Mouse (Mus musculus): Measurements from ENCODE around the gene Aff1.

The Aff1 gene

DNA sequence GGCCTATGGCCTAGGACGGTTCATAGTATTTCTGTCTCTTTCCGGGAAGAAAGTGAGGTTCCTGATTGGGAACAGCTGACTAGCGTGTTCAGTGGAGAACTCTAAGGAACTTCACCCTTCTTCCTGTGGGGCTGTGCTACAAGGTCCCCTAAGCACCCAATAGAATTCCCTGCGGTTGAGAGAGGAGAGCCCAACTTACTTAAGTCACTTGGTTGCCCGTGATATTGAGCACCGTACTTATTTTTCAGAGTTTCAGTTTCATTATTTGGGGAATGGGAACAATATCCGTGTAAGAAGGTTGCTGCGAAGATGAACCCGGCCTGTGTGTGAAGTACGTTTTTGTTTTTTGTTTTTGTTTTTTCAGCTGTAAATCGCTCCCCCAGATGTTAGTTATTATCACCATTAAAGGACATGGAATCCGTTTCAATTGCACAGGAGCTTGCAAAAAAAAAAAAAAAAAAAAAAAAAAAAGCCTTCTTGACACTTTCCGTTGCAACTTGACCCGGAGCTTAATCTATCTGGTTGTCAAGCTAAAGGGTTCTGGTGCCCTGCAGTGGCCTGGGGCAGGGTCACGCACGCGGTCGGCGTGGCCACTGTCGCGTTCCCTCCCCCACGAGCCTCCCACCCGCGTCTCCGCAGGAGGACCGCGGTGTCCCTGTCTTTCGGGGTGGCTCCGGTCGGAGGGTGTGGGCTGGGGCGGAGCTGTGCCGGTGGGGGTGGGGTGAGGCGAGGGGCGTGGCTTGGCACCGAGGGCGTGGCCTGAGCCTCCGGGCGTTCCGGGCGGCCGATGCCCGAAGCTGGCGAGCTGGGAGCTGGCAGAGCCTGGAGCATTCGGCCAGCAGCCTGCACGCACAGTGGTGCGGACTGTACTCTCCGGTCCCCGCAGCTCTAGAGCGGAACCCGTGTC, at the start of gene Aff1:
Gene Aff1 (plus strand): TSS at position 751 of the 907 bp plus-strand sequence.
- DNase-seq (ENCODE audit: extremely low read depth, low read depth) = peak; percentile 74

DNA sequence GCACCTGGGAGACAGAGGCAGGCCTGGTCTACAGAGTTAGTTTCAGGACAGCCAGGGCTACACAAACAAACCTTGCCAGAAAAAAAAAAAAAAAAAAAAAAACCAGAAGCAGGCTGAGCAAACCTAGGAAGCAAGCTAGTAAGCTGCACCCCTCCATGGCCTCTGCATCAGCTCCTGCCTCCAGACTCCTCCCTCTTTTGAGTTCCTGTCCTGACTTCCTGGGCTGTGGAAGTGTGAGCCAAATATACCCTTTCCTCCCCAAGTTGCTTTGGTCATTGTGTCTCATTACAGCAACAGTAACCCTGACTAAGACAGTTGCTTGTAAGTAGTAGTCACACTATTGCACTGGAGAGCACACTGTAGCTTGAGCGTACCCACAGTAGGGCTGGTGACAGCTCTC, 48.0 kb upstream of the Aff1 start:
- DNase-seq (ENCODE audit: extremely low read depth, low read depth) = no peak

GRCm38 (mm10) chr5:103647320-103647719, 44.9 kb upstream of the Aff1 start:
- no peak for DNase-seq (ENCODE audit: extremely low read depth, low read depth)

DNA sequence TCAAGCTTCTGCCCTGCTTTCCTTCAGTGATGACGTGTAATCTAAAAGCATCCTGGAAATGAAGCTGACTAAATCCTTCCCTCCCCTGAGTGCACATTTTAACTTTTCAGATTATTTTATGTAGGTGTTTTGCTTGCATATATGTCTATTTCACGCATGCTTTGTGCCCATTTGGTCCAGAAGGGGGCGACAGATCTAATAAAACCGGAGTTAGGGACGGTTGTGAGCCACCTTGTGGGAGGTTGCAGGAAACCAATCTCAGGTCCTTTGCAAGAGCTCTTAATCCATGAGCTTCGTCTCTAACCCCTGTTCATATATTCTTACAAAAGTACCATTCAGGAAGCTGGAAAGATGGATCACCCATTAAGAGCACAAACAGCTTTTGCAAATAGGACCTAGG, 37.9 kb upstream of the Aff1 start:
- peak; percentile 70 for DNase-seq (ENCODE audit: extremely low read depth, low read depth)

DNA sequence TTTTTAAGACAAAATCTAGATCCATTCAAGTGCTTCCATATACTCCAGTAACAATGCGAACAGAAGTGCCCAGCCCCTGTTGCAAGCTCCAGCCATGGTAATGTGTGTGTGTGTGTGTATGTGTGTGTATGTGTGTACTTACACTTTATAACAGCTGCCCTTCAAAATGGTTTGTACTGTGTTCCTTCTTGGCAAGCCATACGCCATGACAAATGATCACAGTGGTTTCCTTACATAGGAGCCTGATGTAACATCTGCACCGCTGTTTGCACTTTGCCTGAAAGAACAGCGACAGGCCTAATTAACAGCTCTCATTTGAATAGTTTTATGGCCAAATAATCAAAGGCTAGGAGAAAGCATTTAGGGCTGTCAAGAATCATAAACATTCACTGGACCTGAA, 37.4 kb upstream of the Aff1 start:
- DNase-seq (ENCODE audit: extremely low read depth, low read depth) = no peak

GRCm38 (mm10) chr5:103655346-103656118, 36.6 kb upstream of the Aff1 start, which contains the start of gene 1700016H13Rik:
TSS of gene 1700016H13Rik (minus strand) at chr5:103656010.
- DNase-seq (ENCODE audit: extremely low read depth, low read depth) = peak; percentile 41

GRCm38 (mm10) chr5:103658921-103659320, 33.3 kb upstream of the Aff1 start:
- peak; percentile 59 for DNase-seq (ENCODE audit: extremely low read depth, low read depth)

DNA sequence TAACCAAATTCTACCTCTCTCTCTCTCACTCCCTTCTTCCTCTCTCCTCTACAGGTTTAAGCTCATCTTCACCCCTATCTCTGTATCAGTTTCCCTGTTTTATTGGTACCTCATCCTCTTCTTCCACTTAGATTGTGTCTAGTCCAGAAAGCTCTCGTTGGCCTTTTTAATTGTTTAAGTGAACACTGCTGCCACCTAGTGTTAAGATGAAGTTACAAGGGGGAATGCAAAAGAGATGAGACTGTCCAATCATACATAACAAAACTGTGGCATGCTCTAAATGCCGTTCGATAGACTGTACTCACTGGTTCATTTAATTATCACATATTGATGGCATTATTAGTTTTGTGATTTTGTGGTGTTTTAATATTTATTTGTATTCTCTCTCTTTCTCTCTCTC, 32.6 kb upstream of the Aff1 start:
- DNase-seq (ENCODE audit: extremely low read depth, low read depth) = peak; percentile 67

DNA sequence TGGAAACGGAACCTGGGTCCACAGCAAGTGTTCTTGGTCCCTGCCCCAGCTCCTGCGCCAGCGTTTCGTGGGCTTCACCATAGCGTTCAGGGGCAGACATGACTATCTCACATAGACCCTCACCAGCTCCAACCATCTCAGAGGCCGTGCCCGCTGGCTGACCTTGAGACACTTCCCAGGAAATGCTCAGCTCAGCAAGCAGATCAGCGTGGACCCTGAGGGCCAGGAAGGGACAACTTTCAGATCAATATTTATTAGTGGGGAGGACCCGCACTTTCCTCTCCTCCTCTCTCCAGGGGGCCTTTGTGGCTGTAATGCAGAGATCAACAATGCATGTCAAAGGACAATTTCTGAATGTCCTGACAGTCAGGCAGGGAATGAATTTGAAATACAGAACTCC, 27.2 kb upstream of the Aff1 start:
- no peak for DNase-seq (ENCODE audit: extremely low read depth, low read depth)

- DNase-seq (ENCODE audit: extremely low read depth, low read depth) = no peak
These were observed 26.3 kb upstream of the Aff1 start for GRCm38 (mm10) chr5:103665876-103666275.

GRCm38 (mm10) chr5:103671858-103672257, 20.3 kb upstream of the Aff1 start:
- DNase-seq (ENCODE audit: extremely low read depth, low read depth) = no peak

DNA sequence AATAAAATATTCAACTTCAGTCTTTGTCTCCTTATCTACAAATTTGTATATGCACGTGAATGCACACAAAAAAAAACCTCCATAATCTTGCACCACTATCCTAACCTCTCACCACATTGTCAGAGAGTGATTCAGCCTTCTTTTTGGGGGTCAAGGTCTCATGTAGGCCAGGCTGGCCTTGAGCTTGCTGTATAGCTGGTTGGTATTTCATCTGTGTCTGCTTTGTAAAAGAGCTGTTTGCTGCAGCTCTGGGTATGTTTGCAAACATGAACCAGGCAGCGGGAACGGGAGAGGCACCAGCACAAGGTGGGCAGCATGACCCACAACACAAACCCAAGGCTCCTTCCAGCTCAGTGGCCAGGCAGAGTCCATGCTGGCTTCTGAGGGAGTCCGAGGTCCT, 18.6 kb upstream of the Aff1 start:
- DNase-seq (ENCODE audit: extremely low read depth, low read depth) = no peak

DNA sequence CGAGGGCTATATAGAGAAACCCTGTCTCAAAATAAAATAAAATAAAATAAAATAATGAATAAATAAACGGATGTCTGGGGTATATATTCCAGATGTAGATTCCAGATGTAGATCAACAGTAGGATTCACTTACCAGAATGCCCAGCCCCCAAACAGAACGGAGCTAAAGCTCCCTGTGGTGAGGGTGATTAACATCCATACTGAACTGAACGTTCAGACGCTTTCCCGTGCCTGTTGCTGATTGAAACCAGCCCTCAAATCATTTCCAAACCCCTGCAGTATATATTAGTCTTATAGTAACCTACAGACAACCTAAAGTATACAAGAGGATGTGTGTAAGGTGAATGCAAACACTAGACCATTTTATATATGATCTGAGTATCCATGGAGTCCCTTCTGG, 17.7 kb upstream of the Aff1 start:
- no peak for DNase-seq (ENCODE audit: extremely low read depth, low read depth)

DNA sequence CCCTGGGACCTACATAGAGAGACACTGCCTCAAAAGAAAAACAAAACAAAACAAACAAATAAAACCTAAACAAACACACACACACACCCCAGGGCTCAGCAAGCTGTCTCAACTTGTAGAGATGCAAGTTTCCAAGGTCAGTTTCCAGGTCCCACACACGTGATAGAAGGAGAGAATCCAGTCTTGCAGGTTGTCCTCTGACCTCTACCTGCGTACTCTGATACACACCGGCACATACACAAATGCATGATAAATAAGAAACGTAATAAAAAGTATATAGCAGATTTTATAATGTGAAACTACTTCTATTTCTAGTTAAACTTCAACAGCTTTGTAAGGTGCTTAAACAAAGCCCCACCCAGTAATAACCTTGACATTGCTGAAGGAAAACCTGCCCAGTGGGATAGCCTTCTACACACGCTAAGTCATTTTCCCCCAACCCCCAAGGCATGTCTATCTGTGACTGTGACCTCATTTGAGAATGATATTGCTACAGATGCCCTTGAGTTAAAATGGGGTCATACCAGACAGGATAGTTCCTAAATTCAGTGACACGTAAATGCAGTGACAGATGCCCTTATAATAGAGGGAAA, 15.8 kb upstream of the Aff1 start:
- no peak for DNase-seq (ENCODE audit: extremely low read depth, low read depth)

- no peak for DNase-seq (ENCODE audit: extremely low read depth, low read depth)
These were observed 14.3 kb upstream of the Aff1 start for GRCm38 (mm10) chr5:103677894-103678293.

GRCm38 (mm10) chr5:103678974-103679373, 13.2 kb upstream of the Aff1 start:
- no peak for DNase-seq (ENCODE audit: extremely low read depth, low read depth)

DNA sequence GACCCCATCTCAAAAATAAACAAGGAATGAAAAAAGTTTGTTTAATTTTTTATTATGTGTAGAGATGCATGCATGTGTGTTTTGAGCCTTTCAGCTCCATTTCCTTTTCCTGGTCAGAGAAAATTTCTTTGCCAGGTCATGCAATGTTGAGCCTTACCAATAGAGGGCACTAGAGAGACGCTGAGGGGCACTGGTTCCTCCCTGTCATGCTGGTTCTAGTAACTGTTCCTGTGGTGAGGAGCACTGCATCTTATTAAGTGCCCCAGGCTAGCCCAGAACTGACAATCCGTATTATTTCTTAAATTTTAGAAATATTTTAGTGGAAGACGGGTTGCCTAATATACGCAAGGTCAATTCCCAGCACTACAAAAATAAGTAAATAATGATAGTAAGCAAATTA, 11.8 kb upstream of the Aff1 start:
- peak; percentile 59 for DNase-seq (ENCODE audit: extremely low read depth, low read depth)

- DNase-seq (ENCODE audit: extremely low read depth, low read depth) = no peak
These were observed 10.3 kb upstream of the Aff1 start for GRCm38 (mm10) chr5:103681824-103682223.

GRCm38 (mm10) chr5:103689645-103690044, 2.5 kb upstream of the Aff1 start:
- no peak for DNase-seq (ENCODE audit: extremely low read depth, low read depth)

DNA sequence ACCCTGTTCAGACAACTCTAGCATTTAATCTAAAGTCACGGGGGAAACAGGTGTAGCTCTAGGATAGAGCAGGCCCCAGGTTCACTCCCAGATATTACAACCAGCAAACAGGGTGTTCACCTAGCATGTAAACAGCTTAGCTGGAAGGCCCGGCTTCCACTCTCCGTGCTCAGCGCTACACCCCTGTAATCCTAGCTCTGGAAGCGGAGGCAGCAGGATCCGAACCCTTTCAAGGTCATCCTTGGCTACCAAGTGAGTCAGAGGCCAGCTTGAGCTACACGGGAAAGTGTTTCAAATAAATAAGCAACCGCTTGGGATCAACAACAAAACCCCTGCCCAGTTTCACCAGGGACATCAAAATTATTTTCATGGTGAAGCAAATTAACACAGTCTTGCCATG, 2.0 kb upstream of the Aff1 start:
- DNase-seq (ENCODE audit: extremely low read depth, low read depth) = no peak

DNA sequence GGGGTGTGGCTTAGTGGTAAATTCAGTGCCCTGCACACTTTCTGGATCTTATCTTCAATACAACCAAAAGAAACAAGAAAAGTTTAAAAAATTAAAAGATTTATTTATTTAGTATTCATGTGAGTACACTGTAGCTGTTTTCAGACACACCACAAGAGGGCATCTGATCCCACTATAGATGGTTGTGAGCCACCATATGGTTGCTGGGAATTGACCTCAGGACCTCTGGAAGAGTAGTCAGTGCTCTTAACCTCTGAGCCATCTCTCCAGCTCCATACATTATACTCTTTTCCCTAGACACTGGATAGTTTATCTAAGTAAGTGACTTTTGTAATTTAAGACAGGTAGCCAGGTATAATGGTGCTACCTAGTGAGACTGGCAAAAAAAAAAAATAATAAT, 1.0 kb upstream of the Aff1 start:
- DNase-seq (ENCODE audit: extremely low read depth, low read depth) = no peak

GRCm38 (mm10) chr5:103692531-103693040, 412 bp downstream of the Aff1 start:
- peak; percentile 11 for DNase-seq (ENCODE audit: extremely low read depth, low read depth)
